Mouse (Mus musculus) forebrain, embryonic 16.5 days (tissue): ENCODE data around the gene Mtmr2. TPM values are rescaled to one million over a fixed set of nuclear protein-coding genes. Genes with fewer than 3 reads are reported as not detected.
"Not testable (repeated sequence)": the region's sequence is repeated elsewhere in the genome, so short reads cannot be mapped to it uniquely, and the experiment has no call there.

Source experiments
- ATAC-seq: fragments of 200-750 bp; cut with Nextera tagmentation; 2 replicates; pipeline ENCODE4 v1.8.0; 2017; ENCODE audit warnings: mild to moderate bottlenecking, moderate library complexity
- H3K27ac ChIP-seq: fragments of 300-500 bp; sonication (generic); 2 replicates; pipeline ENCODE4 v1.5.1; 2014; ENCODE audit warnings: low read length, control low read depth
- H3K27me3 ChIP-seq: fragments of 300-500 bp; sonication (generic); replicated peaks from 2 replicates; pipeline ENCODE4 v1.6.1; 2014; ENCODE audit warnings: low read length; ENCODE audit not compliant: control insufficient read depth, insufficient read depth
- H3K36me3 ChIP-seq: fragments of 300-500 bp; sonication (generic); 2 replicates; pipeline ENCODE4 v1.6.1; 2014; ENCODE audit not compliant: control insufficient read depth, insufficient read depth
- H3K4me1 ChIP-seq: fragments of 300-500 bp; sonication (generic); replicated peaks from 2 replicates; pipeline ENCODE4 v1.6.1; 2014; ENCODE audit warnings: low read length; ENCODE audit not compliant: control insufficient read depth, insufficient read depth
- H3K4me2 ChIP-seq: fragments of 300-500 bp; sonication (generic); 2 replicates; pipeline ENCODE4 v1.6.1; 2014; ENCODE audit warnings: mild to moderate bottlenecking, low read length, control low read depth
- H3K4me3 ChIP-seq: fragments of 300-500 bp; sonication (generic); replicated peaks from 2 replicates; pipeline ENCODE4 v1.5.1; 2014; ENCODE audit warnings: mild to moderate bottlenecking, low read length, control low read depth
- H3K9ac ChIP-seq: fragments of 300-500 bp; sonication (generic); replicated peaks from 2 replicates; pipeline ENCODE4 v1.6.1; 2014; ENCODE audit warnings: low read depth, low read length, control low read depth
- H3K9me3 ChIP-seq: fragments of 300-500 bp; sonication (generic); 2 replicates; pipeline ENCODE4 v1.6.1; 2016; ENCODE audit warnings: low read length; ENCODE audit not compliant: control insufficient read depth
- WGBS: fragments of 180-500 bp; shearing (Covaris S2); extraction: QIAGEN DNeasy Blood & Tissue Kit; methylation state at CpG from one replicate; pipeline ENCODE4 v1.1.7; 2014; 5-methylcytosine and 5-hydroxymethylcytosine counted together
- polyA plus RNA-seq: library from polyadenylated mRNA; unstranded; fragments of >200 nt; fragmentation: Nextera tagmentation; extraction: Ambion mirVana; gene quantifications from 2 replicates; pipeline ENCODE4 v1.2.1, GENCODE M21; 2015

Gene Mtmr2
- polyA plus RNA-seq, result 65.7 and 67.0 TPM in 2 replicates

DNA sequence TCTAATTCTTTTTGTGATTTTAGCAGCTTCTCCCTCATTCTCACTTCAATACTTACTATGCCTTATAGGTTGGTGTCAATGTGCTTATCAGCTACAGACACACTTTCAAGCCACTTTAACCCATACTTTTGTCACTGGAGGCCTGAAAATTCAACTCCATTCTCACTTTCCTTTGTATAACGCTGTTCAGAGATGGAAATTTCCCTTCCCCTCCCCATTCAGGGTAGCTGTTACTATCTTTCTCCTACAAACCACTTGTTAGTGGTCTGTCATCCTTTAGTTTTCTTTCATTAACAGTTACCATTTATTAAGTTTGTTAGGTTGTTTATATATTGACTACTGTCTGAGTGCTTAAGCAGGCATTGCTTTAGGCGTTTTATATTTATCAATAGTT, at the start of gene Mtmr2:
TSS of gene Mtmr2 (plus strand) at position 7 of the 394 bp plus-strand sequence.
- peak within 1 kb of the TSS; percentile 98 for H3K4me3 ChIP-seq
- peaks cover 11% of the 10 kb centered on the region for H3K4me1 ChIP-seq
- no peaks in the 10 kb centered on the region for H3K36me3 ChIP-seq
- H3K27ac ChIP-seq, result peak within 1 kb of the TSS; percentile 87
- H3K27me3 ChIP-seq, result no peaks in the 10 kb centered on the region
- ATAC-seq, result no peak
- H3K9ac ChIP-seq, result peak within 1 kb of the TSS; percentile 99
- peak within 1 kb of the TSS; percentile 88 for H3K4me2 ChIP-seq
- no peaks in the 10 kb centered on the region for H3K9me3 ChIP-seq
- WGBS, result 42% methylated on average over 2 of the region's 2 CpGs

- WGBS, result 7% methylated on average over 14 of the region's 14 CpGs
- no peaks in the 10 kb centered on the region for H3K27me3 ChIP-seq
- peaks cover 14% of the 10 kb centered on the region for H3K4me1 ChIP-seq
- H3K4me2 ChIP-seq, result 0 out of 2 replicates have a peak overlapping the region, but pooled peaks have one; percentile 7
- peak; percentile 83 for ATAC-seq
- no peaks in the 10 kb centered on the region for H3K9me3 ChIP-seq
- no peak overlapping the region for H3K4me3 ChIP-seq
- no peak overlapping the region for H3K27ac ChIP-seq
- no peak overlapping the region for H3K9ac ChIP-seq
- H3K36me3 ChIP-seq, result no peaks in the 10 kb centered on the region
Measured at GRCm38 (mm10) chr9:13699061-13699780, 49.0 kb upstream of the Mtmr2 start.

DNA sequence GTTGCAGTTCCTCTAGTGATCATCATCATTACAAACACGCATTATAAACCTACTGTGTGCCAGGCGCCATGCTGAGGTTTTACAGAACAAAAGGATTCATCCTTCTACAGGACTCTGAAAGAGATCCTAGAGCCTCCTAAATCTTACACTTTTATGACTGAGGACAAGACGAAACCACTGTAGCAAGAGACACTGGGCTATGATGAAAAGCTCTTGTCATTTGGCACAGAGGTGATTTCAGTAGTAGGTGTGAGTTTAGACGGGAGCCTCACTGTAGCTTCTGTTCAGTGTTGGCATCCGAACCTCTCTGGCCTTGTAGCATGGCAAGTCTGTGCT, 48.5 kb upstream of the Mtmr2 start:
- no peak overlapping the region for H3K27ac ChIP-seq

DNA sequence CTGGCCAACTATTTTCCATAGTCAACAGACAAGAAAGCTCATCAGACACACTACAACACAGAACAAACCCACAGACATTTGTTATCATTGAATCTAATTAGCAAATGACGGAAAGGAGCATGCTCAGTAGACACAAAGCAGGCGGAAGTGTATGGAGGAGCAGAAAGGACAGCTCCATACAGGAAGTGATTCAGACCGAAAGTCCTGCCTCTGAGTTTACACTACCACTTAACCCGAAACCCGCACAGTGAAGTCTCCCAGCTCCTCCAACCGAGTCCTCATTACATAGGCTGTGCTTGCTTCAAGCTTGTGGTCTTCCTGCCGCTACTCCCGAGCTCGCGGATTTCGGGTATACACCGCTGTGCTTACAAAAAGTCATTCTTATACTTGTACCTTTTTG, 46.4 kb upstream of the Mtmr2 start:
- H3K27ac ChIP-seq, result no peak overlapping the region
- no peaks in the 10 kb centered on the region for H3K9me3 ChIP-seq
- H3K9ac ChIP-seq, result no peak overlapping the region
- ATAC-seq, result no peak
- H3K36me3 ChIP-seq, result no peaks in the 10 kb centered on the region
- no peak overlapping the region for H3K4me3 ChIP-seq
- peaks cover 10% of the 10 kb centered on the region for H3K4me1 ChIP-seq
- WGBS, result 97% methylated on average over 12 of the region's 12 CpGs
- H3K27me3 ChIP-seq, result no peaks in the 10 kb centered on the region
- no peak overlapping the region for H3K4me2 ChIP-seq

More for the DNA sequence above, 48.5 kb upstream of the Mtmr2 start:
- ATAC-seq, result no peak; the same call in 1 of the 2 replicates
- Histone ChIP-seq H3K27me3 (no peaks in the 10 kb centered on the region), H3K9me3 (no peaks in the 10 kb centered on the region), H3K36me3 (no peaks in the 10 kb centered on the region), H3K4me1 (peaks cover 10% of the 10 kb centered on the region), H3K4me2 (no peak overlapping the region), H3K9ac (no peak overlapping the region), H3K4me3 (no peak overlapping the region)
- WGBS, result 28% methylated on average over 5 of the region's 5 CpGs

- Histone ChIP-seq H3K4me1 (peaks cover 10% of the 10 kb centered on the region), H3K9ac (no peak overlapping the region), H3K27ac (no peak overlapping the region), H3K4me3 (no peak overlapping the region), H3K27me3 (no peaks in the 10 kb centered on the region), H3K9me3 (no peaks in the 10 kb centered on the region), H3K4me2 (no peak overlapping the region), H3K36me3 (no peaks in the 10 kb centered on the region)
- no peak for ATAC-seq
- WGBS, result 87% methylated on average over 2 of the region's 2 CpGs
Measured at GRCm38 (mm10) chr9:13703100-13703499, 45.1 kb upstream of the Mtmr2 start.

- Histone ChIP-seq H3K9me3 (no peaks in the 10 kb centered on the region), H3K27me3 (no peaks in the 10 kb centered on the region), H3K27ac (no peak overlapping the region), H3K4me2 (no peak overlapping the region), H3K4me1 (no peaks in the 10 kb centered on the region), H3K4me3 (no peak overlapping the region), H3K9ac (no peak overlapping the region), H3K36me3 (no peaks in the 10 kb centered on the region)
- WGBS, result 89% methylated on average over 4 of the region's 4 CpGs
- no peak for ATAC-seq
Measured at GRCm38 (mm10) chr9:13704917-13705316, 43.3 kb upstream of the Mtmr2 start.

GRCm38 (mm10) chr9:13707066-13707555, 41.1 kb upstream of the Mtmr2 start:
- Histone ChIP-seq H3K4me2 (no peak overlapping the region), H3K4me3 (no peak overlapping the region), H3K9ac (no peak overlapping the region), H3K27me3 (no peaks in the 10 kb centered on the region), H3K9me3 (no peaks in the 10 kb centered on the region), H3K27ac (no peak overlapping the region), H3K4me1 (no peaks in the 10 kb centered on the region), H3K36me3 (no peaks in the 10 kb centered on the region)
- WGBS, result 31% methylated on average over 3 of the region's 3 CpGs
- ATAC-seq, result no peak

GRCm38 (mm10) chr9:13709436-13709835, 38.8 kb upstream of the Mtmr2 start:
- WGBS, result 77% methylated on average over 5 of the region's 5 CpGs
- ATAC-seq, result no peak

GRCm38 (mm10) chr9:13715891-13716290, 32.3 kb upstream of the Mtmr2 start:
- H3K27me3 ChIP-seq, result not testable (repeated sequence)

More at GRCm38 (mm10) chr9:13709436-13709835, 38.8 kb upstream of the Mtmr2 start:
- no peak overlapping the region for H3K27ac ChIP-seq
- H3K9ac ChIP-seq, result no peak overlapping the region
- H3K27me3 ChIP-seq, result no peaks in the 10 kb centered on the region
- H3K4me1 ChIP-seq, result no peaks in the 10 kb centered on the region
- no peak overlapping the region for H3K4me2 ChIP-seq
- no peaks in the 10 kb centered on the region for H3K36me3 ChIP-seq
- no peak overlapping the region for H3K4me3 ChIP-seq
- H3K9me3 ChIP-seq, result no peaks in the 10 kb centered on the region

More at GRCm38 (mm10) chr9:13715891-13716290, 32.3 kb upstream of the Mtmr2 start:
- not testable (repeated sequence) for H3K4me1 ChIP-seq, ATAC-seq, H3K4me3 ChIP-seq, H3K36me3 ChIP-seq, H3K9me3 ChIP-seq, H3K4me2 ChIP-seq, H3K27ac ChIP-seq, H3K9ac ChIP-seq
- 80% methylated on average over 2 of the region's 2 CpGs for WGBS
